Mouse (Mus musculus) CH12.LX (cell line): ENCODE measurements around the gene Gm37419. TPM values are rescaled to one million over a fixed set of nuclear protein-coding genes. Genes with fewer than 3 reads are reported as not detected.
A peak's percentile ranks its signal among the peaks of the same experiment; 100 is the strongest.

Experiments
- DNase-seq: peaks from one replicate; pipeline ENCODE4 v3.0.0-alpha.2; 2013; ENCODE audit errors: extremely low read depth
- H3K27ac ChIP-seq: 2 replicates; pipeline ENCODE4 v1.5.1; 2012; ENCODE audit warnings: low read depth, mild to moderate bottlenecking, control low read depth, moderate library complexity; ENCODE audit not compliant: insufficient read depth
- H3K27me3 ChIP-seq: replicated peaks from 2 replicates; pipeline ENCODE3; 2012; ENCODE audit warnings: inconsistent platforms
- H3K36me3 ChIP-seq, 2 experiments: replicated peaks in 1 of 2; 2 replicates each; pipeline versions ENCODE3 to v1.6.1; 2012; ENCODE audit warnings: inconsistent platforms in 1 of 2, low read length in 1 of 2, mild to moderate bottlenecking in 1 of 2, mixed read lengths in 1 of 2, moderate library complexity in 1 of 2; ENCODE audit not compliant: control insufficient read depth in 1 of 2, insufficient read depth in 1 of 2
- H3K4me1 ChIP-seq, 2 experiments: 2 replicates each; pipeline ENCODE4 v1.6.1; 2012; ENCODE audit warnings: inconsistent platforms in 1 of 2, moderate library complexity in 1 of 2; ENCODE audit not compliant: insufficient read depth in 2 of 2, control insufficient read depth in 1 of 2
- H3K4me2 ChIP-seq: 2 replicates; pipeline ENCODE4 v1.6.1; 2012; ENCODE audit warnings: low read depth, mild to moderate bottlenecking, control low read depth; ENCODE audit not compliant: poor library complexity, insufficient read depth, severe bottlenecking
- H3K4me3 ChIP-seq, 3 experiments: fragments of 150-350 bp in 1 of 3; sonication (generic) in 1 of 3; replicated peaks in 1 of 3; 2 replicates each; pipeline versions ENCODE3 to v1.5.1; 2011 to 2012; ENCODE audit warnings: low read depth in 2 of 3, low read length in 2 of 3, mild to moderate bottlenecking in 2 of 3, moderate library complexity in 2 of 3, control low read depth in 1 of 3, improper control_type of control experiment in 1 of 3, inconsistent platforms in 1 of 3, mixed read lengths in 1 of 3; ENCODE audit not compliant: poor library complexity in 1 of 3
- H3K79me2 ChIP-seq: replicated peaks from 2 replicates; pipeline ENCODE4 v1.6.1; 2012; ENCODE audit warnings: mild to moderate bottlenecking, moderate library complexity; ENCODE audit not compliant: control insufficient read depth, poor library complexity, insufficient read depth, severe bottlenecking; ENCODE audit errors: extremely low read depth
- H3K9ac ChIP-seq: 2 replicates; pipeline ENCODE4 v1.6.1; 2012; ENCODE audit warnings: low read depth, mild to moderate bottlenecking, control low read depth, moderate library complexity; ENCODE audit not compliant: insufficient read depth
- H3K9me3 ChIP-seq: replicated peaks from 2 replicates; pipeline ENCODE3; 2012; ENCODE audit warnings: low read length, inconsistent platforms, mixed read lengths
- BHLHE40 ChIP-seq: IDR thresholded peaks from 2 replicates; pipeline ENCODE4 v1.6.1; 2011; ENCODE audit warnings: mild to moderate bottlenecking, low read depth, low read length, improper control_type of control experiment
- CHD1 ChIP-seq: IDR thresholded peaks from 2 replicates; pipeline ENCODE4 v1.6.1; 2012; ENCODE audit warnings: low read depth, low read length, improper control_type of control experiment, inconsistent platforms
- E2F4 ChIP-seq: IDR thresholded peaks from 2 replicates; pipeline ENCODE4 v1.6.1; 2011; ENCODE audit warnings: low read depth, low read length, improper control_type of control experiment; ENCODE audit not compliant: insufficient replicate concordance
- EP300 ChIP-seq: IDR thresholded peaks from 2 replicates; pipeline ENCODE4 v1.6.1; 2011; ENCODE audit warnings: low read length, improper control_type of control experiment
- IRF4 ChIP-seq: IDR thresholded peaks from 2 replicates; pipeline ENCODE4 v1.6.1; 2014; ENCODE audit warnings: low read depth, mild to moderate bottlenecking, inconsistent platforms, low read length, improper control_type of control experiment
- KAT2A ChIP-seq: IDR thresholded peaks from 2 replicates; pipeline ENCODE4 v1.6.1; 2012; ENCODE audit warnings: low read length, improper control_type of control experiment, inconsistent platforms; ENCODE audit not compliant: insufficient replicate concordance
- MAFK ChIP-seq: IDR thresholded peaks from 2 replicates; pipeline ENCODE4 v1.6.1; 2011; ENCODE audit warnings: low read length, improper control_type of control experiment; ENCODE audit not compliant: insufficient replicate concordance
- MEF2A ChIP-seq: IDR thresholded peaks from 2 replicates; pipeline ENCODE4 v1.6.1; 2014; ENCODE audit warnings: low read depth, mild to moderate bottlenecking, inconsistent platforms, low read length, improper control_type of control experiment, borderline replicate concordance
- MXI1 ChIP-seq: IDR thresholded peaks from 2 replicates; pipeline ENCODE4 v1.6.1; 2011; ENCODE audit warnings: mild to moderate bottlenecking, low read depth, low read length, improper control_type of control experiment
- MYC ChIP-seq: IDR thresholded peaks from 2 replicates; pipeline ENCODE4 v1.6.1; 2011; ENCODE audit warnings: low read depth, mild to moderate bottlenecking, improper control_type of control experiment, low read length
- SMC3 ChIP-seq: IDR thresholded peaks from 2 replicates; pipeline ENCODE4 v1.6.1; 2011; ENCODE audit warnings: low read depth, low read length, improper control_type of control experiment
- USF2 ChIP-seq: conservative IDR thresholded peaks from 2 replicates; pipeline ENCODE4 v1.6.1; 2011; ENCODE audit warnings: low read depth, low read length, improper control_type of control experiment
- ZKSCAN1 ChIP-seq: IDR thresholded peaks from 2 replicates; pipeline ENCODE4 v1.6.1; 2012; ENCODE audit warnings: low read depth, inconsistent platforms, low read length, improper control_type of control experiment, borderline replicate concordance
- ZNF384 ChIP-seq: IDR thresholded peaks from 2 replicates; pipeline ENCODE4 v1.6.1; 2012; ENCODE audit warnings: low read depth, low read length, improper control_type of control experiment, inconsistent platforms
- dilution Hi-C: fragments of 300-500 bp; cut with MboI; formaldehyde crosslinking; loops from 2 replicates; pipeline ENCODE4 v1.14.3; 2020; ENCODE audit warnings: low sequenced_read_pairs; ENCODE audit not compliant: extremely low pct_unique_long_range_greater_than_20kb, extremely low pct_ligation_motif_present
- in situ Hi-C: fragments of 300-500 bp; cut with MboI; formaldehyde crosslinking; loops from 3 replicates; pipeline ENCODE4 v1.14.3; 2019; ENCODE audit warnings: low sequenced_read_pairs, low pct_ligation_motif_present, low pct_unique_long_range_greater_than_20kb, mixed read lengths
- polyA plus RNA-seq: library from polyadenylated mRNA; unstranded; fragments of >175 nt; gene quantifications from 2 replicates; pipeline ENCODE4 v1.2.1, GENCODE M21; 2012; ENCODE audit warnings: low read depth; ENCODE audit not compliant: insufficient read length
- total RNA-seq, 2 experiments: library from RNA; depleted of rRNA; stranded (reverse); fragments of 300-350 nt in 1 of 2; fragments of >200 nt in 1 of 2; gene quantifications; 2 replicates each; pipeline ENCODE4 v1.2.3; 2012 to 2014

Gene Gm37419
- total and polyA plus RNA-seq, 3 experiments, result not detected

DNA sequence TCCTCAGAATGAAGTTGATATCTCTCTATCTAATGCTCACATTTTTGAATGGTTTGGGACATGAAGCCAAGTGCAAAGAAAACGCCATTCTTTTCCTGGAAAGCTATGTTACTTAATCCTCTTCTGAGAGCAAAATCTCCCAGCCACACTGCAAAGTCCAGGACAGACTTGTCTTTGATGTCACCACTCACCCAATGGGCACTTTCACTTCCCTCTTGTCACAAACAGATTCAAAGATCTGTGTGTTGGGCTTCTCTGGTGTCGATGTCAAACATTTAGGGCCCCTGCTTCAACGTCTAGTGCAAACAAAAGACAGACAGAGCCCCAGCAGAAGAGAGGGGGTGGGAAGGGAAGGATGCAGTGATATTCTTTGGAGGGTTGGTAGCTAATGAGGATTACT, 23.8 kb downstream of the Gm37419 start:
- Histone ChIP-seq H3K4me2 (peak overlapping the region; percentile 30; the same call in 1 of the 2 replicates), H3K4me1 (peaks cover 4 to 13% of the 10 kb centered on the region in 2 experiments; a peak in 2 of 4 replicates), H3K9me3 (no peaks in the 10 kb centered on the region), H3K79me2 (no peaks in the 10 kb centered on the region), H3K9ac (no peak overlapping the region), H3K36me3 (no peaks in the 10 kb centered on the region), H3K4me3 (no peak overlapping the region), H3K27ac (no peak overlapping the region), H3K27me3 (peaks cover 2% of the 10 kb centered on the region)
- dilution Hi-C loops, result no loop called here
- DNase-seq, result peak; percentile 47
- no peak for TF ChIP-seq CHD1
- peak; percentile 87 for TF ChIP-seq IRF4
- no peak for TF ChIP-seq KAT2A
- TF ChIP-seq BHLHE40, result 0 out of 2 replicates have a peak, but pooled peaks have one; percentile 22
- TF ChIP-seq EP300, result peak; percentile 77
- in situ Hi-C loops, result no loop called here

DNA sequence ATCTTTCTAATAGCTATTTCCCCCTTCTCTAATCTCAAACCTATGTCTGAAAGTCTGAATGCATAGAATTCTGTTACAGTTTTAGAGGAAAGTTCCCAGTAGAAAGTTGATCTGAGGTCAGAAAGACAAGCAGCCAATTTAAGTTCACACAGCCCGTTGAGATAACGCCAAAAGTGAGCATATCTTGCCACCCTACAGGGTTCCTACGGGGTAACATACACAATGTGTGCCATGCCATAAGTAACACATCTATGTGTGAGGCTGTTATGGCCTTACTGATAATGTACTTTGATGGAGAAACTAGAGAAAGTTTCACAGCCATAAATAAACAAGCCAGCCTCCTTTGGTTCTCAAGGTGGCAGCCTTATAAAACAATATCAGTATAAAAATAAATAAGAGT, 26.1 kb downstream of the Gm37419 start:
- no peak for TF ChIP-seq ZKSCAN1
- Histone ChIP-seq H3K36me3 (no peaks in the 10 kb centered on the region), H3K9me3 (no peaks in the 10 kb centered on the region), H3K79me2 (no peaks in the 10 kb centered on the region), H3K27ac (no peak overlapping the region), H3K4me1 (peaks cover 4 to 13% of the 10 kb centered on the region in 2 experiments; a peak in 2 of 4 replicates), H3K27me3 (peaks cover 2% of the 10 kb centered on the region), H3K4me2 (no peak overlapping the region), H3K9ac (no peak overlapping the region), H3K4me3 (no peak overlapping the region)
- in situ Hi-C loops, result no loop called here
- dilution Hi-C loops, result no loop called here
- no peak for DNase-seq

DNA sequence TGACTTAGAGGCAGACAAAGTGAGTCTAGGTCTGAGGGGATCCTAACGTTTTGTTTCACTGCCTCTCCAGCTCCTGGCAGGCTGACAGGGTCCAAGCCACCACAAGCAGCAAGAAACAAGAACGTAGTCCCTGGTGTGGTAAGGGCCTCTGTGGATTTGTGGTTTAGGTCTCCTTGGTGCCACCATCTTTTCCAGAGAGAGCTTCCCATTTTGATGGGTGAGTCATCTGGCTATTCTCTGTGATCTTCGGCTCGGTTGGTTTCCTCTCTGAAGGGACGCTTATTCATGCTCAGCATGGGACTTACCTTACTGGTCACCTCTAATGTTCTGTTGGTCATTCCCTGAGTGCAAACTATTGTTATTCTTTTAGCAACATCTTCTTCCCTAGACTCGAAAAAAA, 28.0 kb downstream of the Gm37419 start:
- no peak overlapping the region for H3K27ac ChIP-seq
- no peaks in the 10 kb centered on the region for H3K79me2 ChIP-seq
- in situ Hi-C loops, result no loop called here
- no peaks in the 10 kb centered on the region for H3K36me3 ChIP-seq
- DNase-seq, result no peak
- H3K9ac ChIP-seq, result no peak overlapping the region
- H3K4me3 ChIP-seq, result no peak overlapping the region
- no peak for TF ChIP-seq KAT2A
- no peak for TF ChIP-seq E2F4
- no peak for TF ChIP-seq USF2
- TF ChIP-seq MXI1, result no peak
- no peak for TF ChIP-seq EP300
- no peak for TF ChIP-seq MYC
- no peak for TF ChIP-seq ZKSCAN1
- TF ChIP-seq CHD1, result no peak
- no peak for TF ChIP-seq ZNF384
- no peak for TF ChIP-seq BHLHE40
- no peak for TF ChIP-seq SMC3
- TF ChIP-seq MEF2A, result no peak
- TF ChIP-seq MAFK, result no peak
- peaks cover 4 to 13% of the 10 kb centered on the region in 2 experiments; a peak in 2 of 4 replicates for H3K4me1 ChIP-seq
- H3K4me2 ChIP-seq, result no peak overlapping the region
- peaks cover 2% of the 10 kb centered on the region for H3K27me3 ChIP-seq
- H3K9me3 ChIP-seq, result no peaks in the 10 kb centered on the region
- dilution Hi-C loops, result no loop called here
